Mouse (Mus musculus): ENCODE data around the gene Krt24.

DNA sequence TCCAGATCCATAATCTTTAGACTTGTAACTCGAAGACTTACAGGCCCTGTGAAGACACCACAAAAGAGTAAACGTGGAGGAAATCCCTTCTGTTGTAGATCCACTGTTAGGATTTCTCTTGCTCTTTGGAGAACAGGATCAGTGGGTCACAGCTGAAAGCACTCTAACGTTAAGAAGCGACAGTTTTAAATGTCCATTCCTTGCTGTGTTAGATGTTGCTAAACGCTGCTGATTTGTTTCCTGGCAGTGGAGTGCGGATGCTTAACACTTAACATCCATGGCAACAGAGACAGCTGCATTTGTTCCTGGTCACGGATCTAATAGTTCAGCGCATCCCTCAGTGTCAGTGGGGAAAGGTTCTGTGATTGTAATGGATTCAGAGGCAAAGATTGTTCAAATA lies 31.5 kb upstream of the Krt24 start:
- TF ChIP-seq CTCF (IDR thresholded peaks at IDR 0.05; ENCODE audit: borderline replicate concordance, insufficient read depth, low read length): no peak
- TF ChIP-seq POLR2A (IDR thresholded peaks at IDR 0.05; ENCODE audit: low read depth, low read length): no peak
